Mouse (Mus musculus) kidney, postnatal 10 days (tissue): ENCODE data around the gene Fkbp10.

ENCODE experiments used
- DNase-seq: peaks from one replicate; pipeline ENCODE4 v3.0.0; 2021; ENCODE audit warnings: mixed read lengths

Gene Fkbp10

GRCm38 (mm10) chr11:100413541-100413940, 2.0 kb upstream of the Fkbp10 start:
- DNase-seq = no peak

GRCm38 (mm10) chr11:100414021-100414913, 1.2 kb upstream of the Fkbp10 start, which contains the start of gene P3h4:
TSS of gene P3h4 (minus strand) at chr11:100414836.
- peak; percentile 92 for DNase-seq

GRCm38 (mm10) chr11:100421537-100421936, 6.0 kb downstream of the Fkbp10 start:
- DNase-seq = peak; percentile 52

- DNase-seq = no peak
These were observed 8.3 kb downstream of the Fkbp10 start for GRCm38 (mm10) chr11:100423836-100424235.

GRCm38 (mm10) chr11:100425851-100426250, 10.4 kb downstream of the Fkbp10 start:
- peak; percentile 87 for DNase-seq

- no peak for DNase-seq
These were observed 11.3 kb downstream of the Fkbp10 start for GRCm38 (mm10) chr11:100426820-100427219.

GRCm38 (mm10) chr11:100428612-100429199, 13.2 kb downstream of the Fkbp10 start:
- DNase-seq = no peak

- DNase-seq = no peak
These were observed 14.6 kb downstream of the Fkbp10 start for GRCm38 (mm10) chr11:100430052-100430451.

GRCm38 (mm10) chr11:100432002-100432401, 16.5 kb downstream of the Fkbp10 start:
- no peak for DNase-seq

- DNase-seq = no peak
These were observed 20.3 kb downstream of the Fkbp10 start for GRCm38 (mm10) chr11:100435678-100436246.

GRCm38 (mm10) chr11:100437901-100438300, 22.4 kb downstream of the Fkbp10 start:
- no peak for DNase-seq

GRCm38 (mm10) chr11:100440691-100441522, 25.4 kb downstream of the Fkbp10 start:
- DNase-seq = peak; percentile 92

GRCm38 (mm10) chr11:100441797-100442196, 26.3 kb downstream of the Fkbp10 start, which contains the start of the genes Nt5c3b and Klhl10:
TSS of gene Nt5c3b (minus strand) at chr11:100441808.
TSS of gene Klhl10 (plus strand) at chr11:100441917.
- no peak for DNase-seq

- peak; percentile 41 for DNase-seq
These were observed 27.1 kb downstream of the Fkbp10 start for GRCm38 (mm10) chr11:100442625-100443024.

GRCm38 (mm10) chr11:100457247-100457646, 41.8 kb downstream of the Fkbp10 start:
- no peak for DNase-seq

GRCm38 (mm10) chr11:100457711-100458110, 42.2 kb downstream of the Fkbp10 start:
- DNase-seq = no peak

GRCm38 (mm10) chr11:100462699-100463098, 47.2 kb downstream of the Fkbp10 start:
- DNase-seq = no peak

GRCm38 (mm10) chr11:100465229-100465792, 49.8 kb downstream of the Fkbp10 start:
- DNase-seq = no peak

- no peak for DNase-seq
These were observed 50.3 kb downstream of the Fkbp10 start for GRCm38 (mm10) chr11:100465833-100466232.

- no peak for DNase-seq
These were observed 56.1 kb downstream of the Fkbp10 start for GRCm38 (mm10) chr11:100471352-100472196.
